Mouse (Mus musculus) stomach, embryonic 15.5 days (tissue): ENCODE results near the gene Bcl7a. TPM values are rescaled to one million over a fixed set of nuclear protein-coding genes. Genes with fewer than 3 reads are reported as not detected.

ENCODE experiments used
- ATAC-seq: fragments of 200-750 bp; cut with Nextera tagmentation; 2 replicates; pipeline ENCODE4 v1.8.0; 2017; ENCODE audit warnings: low read depth, moderate number of reproducible peaks, moderate TSS enrichment; ENCODE audit not compliant: insufficient read depth, low FRiP score
- H3K27ac ChIP-seq: fragments of 300-500 bp; sonication (generic); 2 replicates; pipeline ENCODE4 v1.5.1; 2015; ENCODE audit warnings: mild to moderate bottlenecking, inconsistent platforms
- H3K27me3 ChIP-seq: fragments of 300-500 bp; sonication (generic); replicated peaks from 2 replicates; pipeline ENCODE4 v1.6.1; 2015; ENCODE audit warnings: inconsistent platforms
- H3K36me3 ChIP-seq: fragments of 300-500 bp; sonication (generic); 2 replicates; pipeline ENCODE4 v1.6.1; 2015; ENCODE audit warnings: inconsistent platforms
- H3K4me1 ChIP-seq: fragments of 300-500 bp; sonication (generic); 2 replicates; pipeline ENCODE4 v1.6.1; 2015; ENCODE audit warnings: inconsistent platforms
- H3K4me2 ChIP-seq: fragments of 300-500 bp; sonication (generic); 2 replicates; pipeline ENCODE4 v1.6.1; 2015; ENCODE audit warnings: mild to moderate bottlenecking, inconsistent platforms
- H3K4me3 ChIP-seq: fragments of 300-500 bp; sonication (generic); replicated peaks from 2 replicates; pipeline ENCODE4 v1.5.1; 2015; ENCODE audit warnings: inconsistent platforms
- H3K9ac ChIP-seq: fragments of 300-500 bp; sonication (generic); 2 replicates; pipeline ENCODE4 v1.6.1; 2015; ENCODE audit warnings: inconsistent platforms
- H3K9me3 ChIP-seq: fragments of 300-500 bp; sonication (generic); 2 replicates; pipeline ENCODE4 v1.6.1; 2016; ENCODE audit warnings: inconsistent platforms
- WGBS: fragments of 180-500 bp; shearing (Covaris S2); methylation state at CpG from one replicate; pipeline ENCODE4 v1.1.7; 2015; 5-methylcytosine and 5-hydroxymethylcytosine counted together
- polyA plus RNA-seq: library from polyadenylated mRNA; unstranded; fragments of >200 nt; fragmentation: Nextera tagmentation; extraction: Ambion mirVana; gene quantifications from 2 replicates; pipeline ENCODE4 v1.2.1, GENCODE M21; 2015

The Bcl7a gene
- polyA plus RNA-seq, 1 experiment from 2014 or later: 19.9 TPM

DNA sequence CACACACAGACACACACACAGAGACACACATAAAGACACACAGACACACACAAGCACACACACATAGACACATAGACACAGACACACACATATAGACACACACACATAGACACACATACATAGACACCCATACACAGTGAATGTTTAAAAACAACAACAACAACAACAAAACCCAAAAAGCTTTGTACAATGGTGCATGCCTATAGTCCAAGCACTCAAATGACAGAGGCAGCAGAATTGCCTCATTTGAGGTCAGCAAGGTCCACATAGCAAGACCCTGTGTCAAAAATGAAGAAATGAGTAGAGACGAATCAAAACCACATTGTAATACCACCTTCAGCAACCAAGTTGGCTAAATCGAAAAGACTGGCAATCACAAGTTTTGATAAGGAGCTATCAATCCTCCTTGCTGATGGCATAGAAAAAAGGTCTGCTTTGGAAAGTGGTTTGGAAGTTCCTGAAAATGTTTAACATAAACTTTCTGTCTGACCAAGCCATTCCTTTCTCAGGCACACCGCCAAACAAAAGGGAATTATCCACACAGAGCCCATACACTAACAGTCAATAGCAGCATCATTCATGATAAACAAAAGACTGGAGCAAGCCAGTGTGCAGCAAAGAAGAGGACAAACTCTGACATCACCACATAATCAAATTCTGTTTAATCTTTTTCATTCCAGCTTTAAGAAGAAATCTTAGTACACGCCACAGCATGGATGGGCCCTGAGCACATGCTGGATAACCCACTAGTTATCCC lies 7.3 kb upstream of the Bcl7a start:
- H3K4me2 ChIP-seq: no peak overlapping the region
- no peak overlapping the region for H3K27ac ChIP-seq
- ATAC-seq: no peak; the same call in 1 of the 2 replicates
- WGBS: 48% methylated on average over 4 of the region's 4 CpGs
- no peak overlapping the region for H3K9ac ChIP-seq
- H3K27me3 ChIP-seq: no peaks in the 10 kb centered on the region
- H3K36me3 ChIP-seq: no peaks in the 10 kb centered on the region
- H3K4me1 ChIP-seq: no peaks in the 10 kb centered on the region
- H3K4me3 ChIP-seq: no peak overlapping the region
- no peaks in the 10 kb centered on the region for H3K9me3 ChIP-seq

GRCm38 (mm10) chr5:123338463-123338862 lies 5.2 kb upstream of the Bcl7a start:
- Histone ChIP-seq H3K9me3 (no peaks in the 10 kb centered on the region), H3K4me3 (no peak overlapping the region), H3K9ac (no peak overlapping the region), H3K27me3 (no peaks in the 10 kb centered on the region), H3K4me2 (no peak overlapping the region), H3K4me1 (no peaks in the 10 kb centered on the region), H3K27ac (no peak overlapping the region), H3K36me3 (no peaks in the 10 kb centered on the region)
- WGBS: 66% methylated on average over 3 of the region's 3 CpGs
- ATAC-seq: no peak

GRCm38 (mm10) chr5:123344628-123344962 lies 961 bp downstream of the Bcl7a start:
- Histone ChIP-seq H3K4me1 (peaks cover 13% of the 10 kb centered on the region), H3K4me2 (peak overlapping the region; percentile 90), H3K27ac (peak overlapping the region; percentile 97), H3K27me3 (no peaks in the 10 kb centered on the region), H3K9ac (peak overlapping the region; percentile 90), H3K9me3 (no peaks in the 10 kb centered on the region), H3K36me3 (no peaks in the 10 kb centered on the region), H3K4me3 (peak overlapping the region; percentile 80)
- WGBS: under 1% methylated on average over 47 of the region's 51 CpGs
- peak; percentile 11; the same call in 1 of the 2 replicates for ATAC-seq

- peaks cover 13% of the 10 kb centered on the region for H3K4me1 ChIP-seq
- peak overlapping the region; percentile 97 for H3K27ac ChIP-seq
- WGBS: under 1% methylated on average over 74 of the region's 87 CpGs
- peak overlapping the region; percentile 80 for H3K4me3 ChIP-seq
- no peaks in the 10 kb centered on the region for H3K36me3 ChIP-seq
- H3K9me3 ChIP-seq: no peaks in the 10 kb centered on the region
- peak overlapping the region; percentile 90 for H3K9ac ChIP-seq
- ATAC-seq: 0 out of 2 replicates have a peak, but pooled peaks have one; percentile 6
- H3K4me2 ChIP-seq: peak overlapping the region; percentile 90
- H3K27me3 ChIP-seq: no peaks in the 10 kb centered on the region
Observed at GRCm38 (mm10) chr5:123344963-123345852, 1.6 kb downstream of the Bcl7a start.

DNA sequence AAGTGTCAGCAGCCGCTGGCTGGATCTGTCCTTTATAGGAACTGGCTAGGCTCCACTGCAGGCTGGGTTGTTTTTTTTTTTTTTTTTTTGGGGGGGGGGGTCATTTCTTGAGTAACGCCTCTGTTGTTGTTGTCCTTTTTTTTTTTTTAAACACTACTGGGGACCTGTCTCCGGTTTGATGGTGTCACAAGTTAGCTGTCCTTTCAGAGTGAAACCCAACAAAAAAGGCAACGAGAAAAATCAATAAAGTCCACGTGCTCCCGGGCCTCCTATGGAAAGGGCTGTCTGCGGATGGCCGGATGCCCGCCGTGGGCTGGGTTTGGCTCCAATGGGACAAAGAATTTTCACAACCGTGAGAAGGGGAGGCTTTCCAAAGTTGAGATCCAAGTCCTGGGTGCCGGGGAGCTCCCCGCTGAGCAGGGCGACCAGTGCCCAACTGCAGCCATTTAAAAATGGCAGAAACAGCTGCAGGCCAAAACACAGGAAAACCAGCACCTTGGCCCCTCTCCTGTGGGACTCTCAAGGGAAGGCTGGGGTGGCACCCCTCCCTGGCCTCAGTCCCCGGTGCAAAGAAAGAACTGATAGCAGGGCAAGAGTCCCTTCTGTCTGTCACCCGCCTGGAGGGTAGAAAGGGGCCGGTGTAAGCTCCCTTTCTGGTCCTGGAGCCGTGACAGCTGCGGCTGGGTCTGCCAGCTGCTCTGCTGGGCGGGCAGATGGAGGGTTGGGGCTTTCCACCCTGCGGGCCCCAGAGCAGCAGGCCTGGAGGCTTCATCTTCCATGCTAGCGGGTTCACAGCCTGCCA lies 2.4 kb downstream of the Bcl7a start:
- ATAC-seq: peak; percentile 49
- peak overlapping the region; percentile 90 for H3K4me2 ChIP-seq
- no peaks in the 10 kb centered on the region for H3K36me3 ChIP-seq
- no peaks in the 10 kb centered on the region for H3K27me3 ChIP-seq
- WGBS: 2% methylated on average over 22 of the region's 22 CpGs
- H3K9me3 ChIP-seq: no peaks in the 10 kb centered on the region
- H3K4me1 ChIP-seq: peaks cover 13% of the 10 kb centered on the region
- peak overlapping the region; percentile 90; the same call in 1 of the 2 replicates for H3K9ac ChIP-seq
- H3K4me3 ChIP-seq: peak overlapping the region; percentile 80
- H3K27ac ChIP-seq: peak overlapping the region; percentile 97

- 53% methylated on average over 7 of the region's 7 CpGs for WGBS
- Histone ChIP-seq H3K27ac (peak overlapping the region; percentile 97), H3K9ac (no peak overlapping the region), H3K36me3 (no peaks in the 10 kb centered on the region), H3K9me3 (no peaks in the 10 kb centered on the region), H3K4me2 (peak overlapping the region; percentile 90), H3K4me3 (peak overlapping the region; percentile 80), H3K4me1 (peaks cover 13% of the 10 kb centered on the region), H3K27me3 (no peaks in the 10 kb centered on the region)
- ATAC-seq: no peak
Observed at GRCm38 (mm10) chr5:123346701-123347270, 3.2 kb downstream of the Bcl7a start.

- Histone ChIP-seq H3K4me1 (peaks cover 13% of the 10 kb centered on the region), H3K27ac (no peak overlapping the region), H3K9me3 (no peaks in the 10 kb centered on the region), H3K4me3 (no peak overlapping the region), H3K9ac (no peak overlapping the region), H3K4me2 (no peak overlapping the region), H3K36me3 (no peaks in the 10 kb centered on the region), H3K27me3 (no peaks in the 10 kb centered on the region)
- ATAC-seq: no peak
- WGBS: 79% methylated on average over 2 of the region's 2 CpGs
Observed at GRCm38 (mm10) chr5:123347985-123348384, 4.4 kb downstream of the Bcl7a start.

GRCm38 (mm10) chr5:123350386-123350785 lies 6.8 kb downstream of the Bcl7a start:
- H3K9me3 ChIP-seq: no peaks in the 10 kb centered on the region
- H3K27ac ChIP-seq: no peak overlapping the region
- 58% methylated on average over 10 of the region's 10 CpGs for WGBS
- no peak overlapping the region for H3K4me2 ChIP-seq
- no peak for ATAC-seq
- no peak overlapping the region for H3K9ac ChIP-seq
- H3K4me3 ChIP-seq: no peak overlapping the region
- H3K36me3 ChIP-seq: no peaks in the 10 kb centered on the region
- H3K4me1 ChIP-seq: peaks cover 13% of the 10 kb centered on the region
- no peaks in the 10 kb centered on the region for H3K27me3 ChIP-seq

- ATAC-seq: peak; percentile 83
- H3K27ac ChIP-seq: peak overlapping the region; percentile 66
- H3K9me3 ChIP-seq: no peaks in the 10 kb centered on the region
- no peak overlapping the region for H3K4me3 ChIP-seq
- WGBS: 65% methylated on average over 11 of the region's 11 CpGs
- H3K9ac ChIP-seq: no peak overlapping the region
- peaks cover 2% of the 10 kb centered on the region; the same call in 1 of the 2 replicates for H3K4me1 ChIP-seq
- H3K36me3 ChIP-seq: peaks cover 28% of the 10 kb centered on the region
- H3K4me2 ChIP-seq: no peak overlapping the region
- H3K27me3 ChIP-seq: no peaks in the 10 kb centered on the region
Observed at GRCm38 (mm10) chr5:123355918-123356317, 12.3 kb downstream of the Bcl7a start.

DNA sequence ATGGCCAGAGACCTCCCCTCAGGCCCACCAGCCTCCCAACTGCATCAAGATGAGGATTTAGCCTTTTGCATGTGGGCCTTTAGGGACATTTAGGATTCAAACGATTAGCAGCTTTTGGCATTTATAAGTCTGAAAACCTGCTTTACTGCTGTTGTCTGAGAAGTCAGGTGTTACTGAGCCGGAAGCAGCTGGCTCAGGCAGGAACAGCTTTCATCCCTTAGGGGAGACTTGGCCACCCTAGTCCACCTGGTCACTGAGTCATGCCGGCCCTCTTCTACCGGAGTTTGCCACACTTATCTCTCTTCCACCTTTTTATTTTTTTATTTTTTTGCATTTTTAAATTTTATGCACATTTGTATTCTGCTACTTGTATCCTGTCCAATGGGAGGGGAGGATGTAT lies 13.6 kb downstream of the Bcl7a start:
- WGBS: 90% methylated on average over 4 of the region's 4 CpGs
- no peak overlapping the region for H3K9ac ChIP-seq
- peaks cover 38% of the 10 kb centered on the region for H3K36me3 ChIP-seq
- no peaks in the 10 kb centered on the region for H3K27me3 ChIP-seq
- H3K4me3 ChIP-seq: no peak overlapping the region
- no peak overlapping the region for H3K27ac ChIP-seq
- ATAC-seq: no peak
- no peak overlapping the region for H3K4me2 ChIP-seq
- H3K9me3 ChIP-seq: no peaks in the 10 kb centered on the region
- H3K4me1 ChIP-seq: peaks cover 2% of the 10 kb centered on the region; the same call in 1 of the 2 replicates

- Histone ChIP-seq H3K27ac (no peak overlapping the region), H3K27me3 (no peaks in the 10 kb centered on the region), H3K9me3 (no peaks in the 10 kb centered on the region), H3K4me2 (no peak overlapping the region), H3K9ac (no peak overlapping the region), H3K36me3 (peaks cover 45% of the 10 kb centered on the region), H3K4me3 (no peak overlapping the region), H3K4me1 (peaks cover 4% of the 10 kb centered on the region)
- 86% methylated on average over 6 of the region's 6 CpGs for WGBS
- no peak for ATAC-seq
Observed at GRCm38 (mm10) chr5:123359431-123359830, 15.8 kb downstream of the Bcl7a start.
